Mouse (Mus musculus) MEL (cell line): ENCODE data around the gene Gm6993. TPM values are rescaled to one million over a fixed set of nuclear protein-coding genes. Genes with fewer than 3 reads are reported as not detected.

Experiments used
- DNase-seq: peaks from one replicate; pipeline ENCODE4 v3.0.0; 2011; ENCODE audit warnings: low read depth, low spot score
- H3K27ac ChIP-seq: 2 replicates; pipeline ENCODE4 v1.5.1; 2012; ENCODE audit warnings: low read depth, mild to moderate bottlenecking, control low read depth, low read length, moderate library complexity; ENCODE audit not compliant: control insufficient read depth
- H3K27me3 ChIP-seq, 2 experiments: fragments of 150-350 bp in 1 of 2; sonication (generic) in 1 of 2; 2 replicates each; pipeline ENCODE4 v1.6.1; 2012; ENCODE audit warnings: low read length in 2 of 2, mild to moderate bottlenecking in 2 of 2, improper control_type of control experiment in 1 of 2, moderate library complexity in 1 of 2; ENCODE audit not compliant: insufficient read depth in 2 of 2, control insufficient read depth in 1 of 2
- H3K36me3 ChIP-seq, 2 experiments: 2 replicates each; pipeline ENCODE4 v1.6.1; 2012 to 2014; ENCODE audit warnings: low read length in 2 of 2, improper control_type of control experiment in 1 of 2, inconsistent platforms in 1 of 2, mild to moderate bottlenecking in 1 of 2; ENCODE audit not compliant: insufficient read depth in 2 of 2, control insufficient read depth in 1 of 2
- H3K4me1 ChIP-seq, 2 experiments: fragments of 150-350 bp in 1 of 2; sonication (generic) in 1 of 2; 2 replicates each; pipeline ENCODE4 v1.6.1; 2012; ENCODE audit warnings: low read length in 2 of 2, improper control_type of control experiment in 1 of 2, mild to moderate bottlenecking in 1 of 2; ENCODE audit not compliant: insufficient read depth in 2 of 2, control insufficient read depth in 1 of 2
- H3K4me3 ChIP-seq, 2 experiments: fragments of 150-350 bp in 1 of 2; sonication (generic) in 1 of 2; 2 replicates each; pipeline ENCODE4 v1.5.1; 2012; ENCODE audit warnings: low read depth in 2 of 2, low read length in 2 of 2, mild to moderate bottlenecking in 2 of 2, moderate library complexity in 2 of 2, control low read depth in 1 of 2, improper control_type of control experiment in 1 of 2; ENCODE audit not compliant: control insufficient read depth in 1 of 2, insufficient read depth in 1 of 2
- H3K79me2 ChIP-seq: 2 replicates; pipeline ENCODE4 v1.6.1; 2012; ENCODE audit warnings: mild to moderate bottlenecking, low read length, moderate library complexity; ENCODE audit not compliant: control insufficient read depth, poor library complexity, insufficient read depth
- H3K9ac ChIP-seq: 2 replicates; pipeline ENCODE4 v1.6.1; 2012; ENCODE audit warnings: low read depth, mild to moderate bottlenecking, control low read depth, low read length, moderate library complexity; ENCODE audit not compliant: control insufficient read depth, poor library complexity, severe bottlenecking
- H3K9me3 ChIP-seq: fragments of 150-350 bp; sonication (generic); replicated peaks from 2 replicates; pipeline ENCODE4 v1.6.1; 2012; ENCODE audit warnings: mild to moderate bottlenecking, low read length, improper control_type of control experiment, moderate library complexity; ENCODE audit not compliant: insufficient read depth
- BHLHE40 ChIP-seq: IDR thresholded peaks from 2 replicates; pipeline ENCODE4 v1.6.1; 2012; ENCODE audit warnings: low read depth, mild to moderate bottlenecking, inconsistent platforms, low read length, improper control_type of control experiment, borderline replicate concordance
- CHD1 ChIP-seq: IDR thresholded peaks from 2 replicates; pipeline ENCODE4 v1.6.1; 2012; ENCODE audit warnings: low read depth, mild to moderate bottlenecking, inconsistent platforms, low read length, improper control_type of control experiment
- CHD2 ChIP-seq: IDR thresholded peaks from 2 replicates; pipeline ENCODE4 v1.6.1; 2011; ENCODE audit warnings: low read length, improper control_type of control experiment
- EP300 ChIP-seq, 2 experiments: IDR thresholded peaks; 2 replicates each; pipeline ENCODE4 v1.6.1; 2011; ENCODE audit warnings: improper control_type of control experiment in 2 of 2, low read length in 2 of 2, low read depth in 1 of 2, mild to moderate bottlenecking in 1 of 2
- GABPA ChIP-seq: IDR thresholded peaks from 2 replicates; pipeline ENCODE4 v1.6.1; 2012; ENCODE audit warnings: low read depth, mild to moderate bottlenecking, inconsistent platforms, low read length, improper control_type of control experiment, moderate library complexity
- HCFC1 ChIP-seq: IDR thresholded peaks from 2 replicates; pipeline ENCODE4 v1.6.1; 2012; ENCODE audit warnings: low read depth, mild to moderate bottlenecking, inconsistent platforms, low read length, improper control_type of control experiment, moderate library complexity
- JUND ChIP-seq: IDR thresholded peaks from 2 replicates; pipeline ENCODE4 v1.6.1; 2011; ENCODE audit warnings: low read depth, mild to moderate bottlenecking, improper control_type of control experiment, low read length
- MAX ChIP-seq: IDR thresholded peaks from 2 replicates; pipeline ENCODE4 v1.6.1; 2011; ENCODE audit warnings: low read length, improper control_type of control experiment
- MEF2A ChIP-seq: IDR thresholded peaks from 2 replicates; pipeline ENCODE4 v1.6.1; 2014; ENCODE audit warnings: low read depth, mild to moderate bottlenecking, inconsistent platforms, low read length, improper control_type of control experiment; ENCODE audit not compliant: poor library complexity, insufficient replicate concordance, severe bottlenecking; ENCODE audit errors: extremely low read depth
- MYC ChIP-seq: IDR thresholded peaks from 2 replicates; pipeline ENCODE4 v1.6.1; 2011; ENCODE audit warnings: low read depth, mild to moderate bottlenecking, low read length, improper control_type of control experiment, moderate library complexity
- NRF1 ChIP-seq: IDR thresholded peaks from 2 replicates; pipeline ENCODE4 v1.6.1; 2014; ENCODE audit warnings: low read depth, mild to moderate bottlenecking, inconsistent platforms, low read length, improper control_type of control experiment, moderate library complexity; ENCODE audit not compliant: poor library complexity, insufficient read depth, severe bottlenecking
- POLR2A ChIP-seq, 2 experiments: IDR thresholded peaks; 2 replicates each; pipeline ENCODE4 v1.6.1; 2011 to 2012; ENCODE audit warnings: low read length in 2 of 2, mild to moderate bottlenecking in 2 of 2, control low read depth in 1 of 2, improper control_type of control experiment in 1 of 2, low read depth in 1 of 2, moderate library complexity in 1 of 2; ENCODE audit not compliant: control insufficient read depth in 1 of 2, insufficient read depth in 1 of 2, poor library complexity in 1 of 2
- POLR2AphosphoS2 ChIP-seq: IDR thresholded peaks from 2 replicates; pipeline ENCODE4 v1.6.1; 2011; ENCODE audit warnings: low read length, improper control_type of control experiment
- RAD21 ChIP-seq: IDR thresholded peaks from 2 replicates; pipeline ENCODE4 v1.6.1; 2011; ENCODE audit warnings: mild to moderate bottlenecking, low read depth, low read length, improper control_type of control experiment
- RCOR1 ChIP-seq: IDR thresholded peaks from 2 replicates; pipeline ENCODE4 v1.6.1; 2012; ENCODE audit warnings: low read depth, mild to moderate bottlenecking, inconsistent platforms, low read length, improper control_type of control experiment
- SMC3 ChIP-seq: IDR thresholded peaks from 2 replicates; pipeline ENCODE4 v1.6.1; 2011; ENCODE audit warnings: low read depth, low read length, improper control_type of control experiment
- TCF12 ChIP-seq: IDR thresholded peaks from 2 replicates; pipeline ENCODE4 v1.6.1; 2014; ENCODE audit warnings: low read depth, mild to moderate bottlenecking, inconsistent platforms, low read length, improper control_type of control experiment, moderate library complexity
- USF2 ChIP-seq, 2 experiments: IDR thresholded peaks; 2 replicates each; pipeline ENCODE4 v1.6.1; 2011 to 2012; ENCODE audit warnings: improper control_type of control experiment in 2 of 2, low read length in 2 of 2, borderline replicate concordance in 1 of 2, inconsistent platforms in 1 of 2, low read depth in 1 of 2, mild to moderate bottlenecking in 1 of 2; ENCODE audit not compliant: insufficient read depth in 1 of 2
- ZC3H11A ChIP-seq: IDR thresholded peaks from 2 replicates; pipeline ENCODE4 v1.6.1; 2012; ENCODE audit warnings: low read depth, mild to moderate bottlenecking, inconsistent platforms, low read length, improper control_type of control experiment
- ZMIZ1 ChIP-seq: IDR thresholded peaks from 2 replicates; pipeline ENCODE4 v1.6.1; 2012; ENCODE audit warnings: low read depth, mild to moderate bottlenecking, inconsistent platforms, low read length, improper control_type of control experiment, moderate library complexity
- ZNF384 ChIP-seq: IDR thresholded peaks from 2 replicates; pipeline ENCODE4 v1.6.1; 2012; ENCODE audit warnings: low read depth, mild to moderate bottlenecking, inconsistent platforms, low read length, improper control_type of control experiment
- polyA plus RNA-seq, 2 experiments: library from polyadenylated mRNA; stranded (reverse) in 1 of 2; unstranded in 1 of 2; fragments of >175 nt in 1 of 2; fragments of >200 nt in 1 of 2; gene quantifications; 2 replicates each; pipeline versions ENCODE4 v1.2.1 to v1.2.4; 2012; ENCODE audit warnings: low replicate concordance in 2 of 2, low read depth in 1 of 2; ENCODE audit not compliant: insufficient read length in 2 of 2, insufficient read depth in 1 of 2, missing spikeins in 1 of 2
- total RNA-seq: library from RNA; depleted of rRNA; stranded (reverse); fragments of 300-350 nt; gene quantifications from 2 replicates; pipeline ENCODE4 v1.2.3, GENCODE M21; 2012

Gm6993 gene
- total and polyA plus RNA-seq, 3 experiments = not detected

DNA sequence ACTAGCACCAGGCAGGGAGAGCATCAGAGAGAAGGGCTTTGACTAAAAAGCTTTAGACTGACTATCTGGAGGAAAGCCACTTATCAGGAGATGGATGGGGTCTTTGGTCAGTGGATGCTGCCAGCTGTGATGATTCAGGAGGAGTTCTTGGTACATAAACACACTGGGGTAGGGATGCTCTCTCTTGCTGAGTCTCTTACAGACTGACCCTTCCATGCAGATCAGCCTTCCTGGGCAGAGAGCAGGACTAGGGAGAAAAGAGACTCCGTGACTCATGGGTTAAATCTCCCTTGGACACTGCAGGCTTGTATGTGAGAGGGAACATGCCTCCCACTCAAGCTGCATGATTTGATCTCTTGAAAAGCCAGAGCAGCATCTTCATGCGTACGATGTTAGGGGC, 5.6 kb downstream of the Gm6993 start:
- Histone ChIP-seq H3K36me3 (no peaks in the 10 kb centered on the region), H3K4me1 (no peaks in the 10 kb centered on the region), H3K27ac (no peak overlapping the region), H3K4me3 (no peak overlapping the region), H3K9ac (no peak overlapping the region), H3K27me3 (no peaks in the 10 kb centered on the region), H3K9me3 (no peaks in the 10 kb centered on the region), H3K79me2 (no peaks in the 10 kb centered on the region)
- no peak for DNase-seq
- TF ChIP-seq BHLHE40 (no peak), GABPA (no peak), RAD21 (no peak), SMC3 (no peak), ZC3H11A (no peak), ZNF384 (no peak), ZMIZ1 (no peak), CHD1 (no peak), EP300 (IDR thresholded peaks at IDR 0.05; ENCODE audit: low read depth in 1 of 2, low read length in 2 of 2) (no peak), TCF12 (no peak), USF2 (IDR thresholded peaks at IDR 0.05; ENCODE audit: borderline replicate concordance in 1 of 2, insufficient read depth in 1 of 2, low read depth in 1 of 2, low read length in 2 of 2) (no peak), RCOR1 (no peak), MYC (no peak), MAX (no peak), MEF2A (no peak), POLR2AphosphoS2 (no peak)

DNA sequence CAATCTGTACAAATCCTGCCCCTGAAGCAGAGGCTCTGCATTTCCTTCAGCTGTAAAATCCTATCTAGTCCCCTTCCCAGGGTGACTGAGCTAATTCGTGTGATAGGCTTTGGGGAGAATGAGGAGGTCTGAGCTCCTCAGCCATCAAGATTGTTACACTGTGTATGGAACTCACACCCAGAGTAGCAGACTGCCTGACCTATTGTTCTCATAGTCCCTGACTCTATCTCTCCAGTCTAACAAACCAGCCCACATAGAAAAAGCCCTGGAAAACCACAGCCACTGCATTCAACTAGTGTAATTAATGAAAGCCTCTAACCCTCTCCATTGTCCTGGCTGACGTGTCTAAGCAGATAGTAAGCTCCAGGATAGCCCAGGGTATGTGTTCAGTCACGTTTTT, 6.0 kb downstream of the Gm6993 start:
- no peaks in the 10 kb centered on the region for H3K36me3 ChIP-seq
- no peaks in the 10 kb centered on the region for H3K9me3 ChIP-seq
- no peaks in the 10 kb centered on the region for H3K79me2 ChIP-seq
- no peaks in the 10 kb centered on the region for H3K27me3 ChIP-seq
- no peak overlapping the region for H3K4me3 ChIP-seq
- H3K27ac ChIP-seq = no peak overlapping the region
- H3K4me1 ChIP-seq = no peaks in the 10 kb centered on the region
- H3K9ac ChIP-seq = no peak overlapping the region
- TF ChIP-seq CHD2 (no peak), HCFC1 (no peak), ZNF384 (no peak), EP300 (IDR thresholded peaks at IDR 0.05; ENCODE audit: low read depth in 1 of 2, low read length in 2 of 2) (no peak), JUND (no peak), ZC3H11A (no peak), POLR2A (IDR thresholded peaks at IDR 0.05; ENCODE audit: control insufficient read depth in 1 of 2, insufficient read depth in 1 of 2, low read depth in 1 of 2, low read length in 2 of 2, poor library complexity in 1 of 2) (no peak), NRF1 (no peak), TCF12 (no peak), BHLHE40 (no peak)
- no peak for DNase-seq
